Mouse (Mus musculus) liver, postnatal 0 days (tissue): ENCODE measurements around the gene Llph. TPM values are rescaled to one million over a fixed set of nuclear protein-coding genes. Genes with fewer than 3 reads are reported as not detected.
A peak's percentile ranks its signal among the peaks of the same experiment; 100 is the strongest.

ENCODE experiments used
- ATAC-seq: fragments of 200-750 bp; cut with Nextera tagmentation; 2 replicates; pipeline ENCODE4 v1.8.0; 2017; ENCODE audit warnings: mild to moderate bottlenecking, moderate library complexity
- DNase-seq: peaks from one replicate; pipeline ENCODE4 v3.0.0-alpha.2; 2016
- H3K27ac ChIP-seq: fragments of 300-500 bp; sonication (generic); 2 replicates; pipeline ENCODE4 v1.5.1; 2014; ENCODE audit warnings: antibody characterized with exemption, moderate library complexity, mild to moderate bottlenecking, low read depth
- H3K27me3 ChIP-seq: fragments of 300-500 bp; sonication (generic); 2 replicates; pipeline ENCODE4 v1.6.1; 2014; ENCODE audit warnings: low read length, control low read depth, mixed read lengths; ENCODE audit not compliant: insufficient read depth
- H3K36me3 ChIP-seq: fragments of 300-500 bp; sonication (generic); replicated peaks from 2 replicates; pipeline ENCODE4 v1.6.1; 2014; ENCODE audit warnings: mild to moderate bottlenecking, control low read depth, low read length, moderate library complexity, mixed read lengths; ENCODE audit not compliant: insufficient read depth
- H3K4me1 ChIP-seq: fragments of 300-500 bp; sonication (generic); 2 replicates; pipeline ENCODE4 v1.6.1; 2014; ENCODE audit warnings: antibody characterized with exemption, mild to moderate bottlenecking, control low read depth; ENCODE audit not compliant: insufficient read depth
- H3K4me2 ChIP-seq: fragments of 300-500 bp; sonication (generic); 2 replicates; pipeline ENCODE4 v1.6.1; 2014; ENCODE audit warnings: low read depth, mild to moderate bottlenecking, low read length, moderate library complexity, mixed read lengths
- H3K4me3 ChIP-seq: fragments of 300-500 bp; sonication (generic); 2 replicates; pipeline ENCODE4 v1.5.1; 2014; ENCODE audit warnings: low read depth, low read length
- H3K9ac ChIP-seq: fragments of 300-500 bp; sonication (generic); replicated peaks from 2 replicates; pipeline ENCODE4 v1.6.1; 2014; ENCODE audit warnings: mild to moderate bottlenecking, moderate library complexity
- H3K9me3 ChIP-seq: fragments of 300-500 bp; sonication (generic); 2 replicates; pipeline ENCODE4 v1.6.1; 2016; ENCODE audit warnings: mild to moderate bottlenecking, control low read depth, low read length, mixed read lengths
- CTCF ChIP-seq: sonication (generic); IDR thresholded peaks from 2 replicates; pipeline ENCODE4 v1.5.1; 2016; ENCODE audit warnings: antibody characterized with exemption, low read depth
- EP300 ChIP-seq: IDR thresholded peaks from 2 replicates; pipeline ENCODE4 v1.6.1; 2016; ENCODE audit warnings: antibody characterized with exemption, low read depth, mild to moderate bottlenecking
- WGBS: fragments of 180-500 bp; shearing (Covaris S2); extraction: QIAGEN DNeasy Blood & Tissue Kit; methylation state at CpG from one replicate; pipeline ENCODE4 v1.1.7; 2014; ENCODE audit not compliant: insufficient replicate concordance; 5-methylcytosine and 5-hydroxymethylcytosine counted together
- polyA plus RNA-seq: library from polyadenylated mRNA; unstranded; fragments of >200 nt; fragmentation: Nextera tagmentation; extraction: Ambion mirVana; gene quantifications from 2 replicates; pipeline ENCODE4 v1.2.1, GENCODE M21; 2015

Llph gene
- polyA plus RNA-seq, 1 experiment from 2014 or later: 33.9 TPM

GRCm38 (mm10) chr10:120202467-120203250 lies 24.2 kb upstream of the Llph start:
- TF ChIP-seq EP300 (no peak), CTCF (no peak)
- no peak for ATAC-seq
- WGBS: 59% methylated on average over 16 of the region's 16 CpGs
- peak overlapping the region; percentile 81; the same call in 1 of the 2 replicates for H3K27ac ChIP-seq
- no peaks in the 10 kb centered on the region for H3K36me3 ChIP-seq
- no peaks in the 10 kb centered on the region for H3K9me3 ChIP-seq
- peak overlapping the region; percentile 97 for H3K4me2 ChIP-seq
- no peak for DNase-seq
- no peak overlapping the region for H3K9ac ChIP-seq
- peaks cover 3% of the 10 kb centered on the region; the same call in 1 of the 2 replicates for H3K27me3 ChIP-seq
- H3K4me3 ChIP-seq: peak overlapping the region; percentile 73
- peaks cover 14% of the 10 kb centered on the region; the same call in 1 of the 2 replicates for H3K4me1 ChIP-seq

GRCm38 (mm10) chr10:120204591-120205210 lies 22.2 kb upstream of the Llph start:
- no peaks in the 10 kb centered on the region for H3K36me3 ChIP-seq
- 77% methylated on average over 13 of the region's 13 CpGs for WGBS
- DNase-seq (no peak), ATAC-seq (no peak)
- peaks cover 3% of the 10 kb centered on the region; the same call in 1 of the 2 replicates for H3K27me3 ChIP-seq
- peaks cover 17% of the 10 kb centered on the region for H3K4me1 ChIP-seq
- TF ChIP-seq CTCF (no peak), EP300 (no peak)
- no peak overlapping the region for H3K9ac ChIP-seq
- H3K27ac ChIP-seq: no peak overlapping the region
- H3K4me3 ChIP-seq: no peak overlapping the region
- H3K4me2 ChIP-seq: no peak overlapping the region
- no peaks in the 10 kb centered on the region for H3K9me3 ChIP-seq

- no peak overlapping the region for H3K27ac ChIP-seq
- DNase-seq (no peak), ATAC-seq (no peak)
- TF ChIP-seq CTCF: no peak
- no peak for TF ChIP-seq EP300
- WGBS: 71% methylated on average over 8 of the region's 8 CpGs
- peak overlapping the region; percentile 67 for H3K4me2 ChIP-seq
- peak overlapping the region; percentile 83 for H3K4me3 ChIP-seq
- no peak overlapping the region for H3K9ac ChIP-seq
- H3K36me3 ChIP-seq: 0 out of 2 replicates have a peak, but pooled peaks cover 2% of the 10 kb centered on the region
- H3K9me3 ChIP-seq: no peaks in the 10 kb centered on the region; the same call in 1 of the 2 replicates
- peaks cover 8% of the 10 kb centered on the region for H3K4me1 ChIP-seq
- no peaks in the 10 kb centered on the region for H3K27me3 ChIP-seq
Measured at GRCm38 (mm10) chr10:120208015-120208414, 18.9 kb upstream of the Llph start.

GRCm38 (mm10) chr10:120208575-120209538 lies 18.0 kb upstream of the Llph start:
- no peaks in the 10 kb centered on the region for H3K27me3 ChIP-seq
- ATAC-seq (peak; percentile 95), DNase-seq (peak; percentile 88)
- peak overlapping the region; percentile 67 for H3K4me2 ChIP-seq
- peak overlapping the region; percentile 70 for H3K27ac ChIP-seq
- no peaks in the 10 kb centered on the region; the same call in 1 of the 2 replicates for H3K9me3 ChIP-seq
- 0 out of 2 replicates have a peak, but pooled peaks cover 2% of the 10 kb centered on the region for H3K36me3 ChIP-seq
- peaks cover 8% of the 10 kb centered on the region for H3K4me1 ChIP-seq
- H3K4me3 ChIP-seq: peak overlapping the region; percentile 83
- H3K9ac ChIP-seq: peak overlapping the region; percentile 83
- WGBS: 2% methylated on average over 53 of the region's 53 CpGs
- TF ChIP-seq EP300 (no peak), CTCF (peak; percentile 20; the same call in 1 of the 2 replicates)

- Histone ChIP-seq H3K27ac (peak overlapping the region; percentile 70), H3K27me3 (no peaks in the 10 kb centered on the region), H3K4me3 (peak overlapping the region; percentile 83), H3K36me3 (0 out of 2 replicates have a peak, but pooled peaks cover 2% of the 10 kb centered on the region), H3K9ac (peak overlapping the region; percentile 83), H3K9me3 (no peaks in the 10 kb centered on the region; the same call in 1 of the 2 replicates), H3K4me1 (peaks cover 8% of the 10 kb centered on the region), H3K4me2 (peak overlapping the region; percentile 67)
- DNase-seq: no peak
- TF ChIP-seq CTCF (no peak), EP300 (no peak)
- WGBS: 39% methylated on average over 6 of the region's 6 CpGs
- ATAC-seq: no peak
Measured at GRCm38 (mm10) chr10:120209539-120209925, 17.3 kb upstream of the Llph start.
